Mouse (Mus musculus) T-cell, adult 66 days (primary cell): Measurements from ENCODE around the gene Shtn1. TPM values are rescaled to one million over a fixed set of nuclear protein-coding genes. Genes with fewer than 3 reads are reported as not detected.

Experiments
- total RNA-seq, 2 experiments: library from RNA; stranded (reverse); gene quantifications; 3 replicates in 1 of 2; 4 replicates in 1 of 2; pipeline ENCODE4 v1.2.4; 2023

Gene Shtn1
- under 1 TPM in 1 of 2 experiments, not detected in 1; 0.50 TPM for total RNA-seq

GRCm38 (mm10) chr19:59075472-59076101, at the start of gene Shtn1:
Gene Shtn1 (minus strand): TSS chr19:59076100.

DNA sequence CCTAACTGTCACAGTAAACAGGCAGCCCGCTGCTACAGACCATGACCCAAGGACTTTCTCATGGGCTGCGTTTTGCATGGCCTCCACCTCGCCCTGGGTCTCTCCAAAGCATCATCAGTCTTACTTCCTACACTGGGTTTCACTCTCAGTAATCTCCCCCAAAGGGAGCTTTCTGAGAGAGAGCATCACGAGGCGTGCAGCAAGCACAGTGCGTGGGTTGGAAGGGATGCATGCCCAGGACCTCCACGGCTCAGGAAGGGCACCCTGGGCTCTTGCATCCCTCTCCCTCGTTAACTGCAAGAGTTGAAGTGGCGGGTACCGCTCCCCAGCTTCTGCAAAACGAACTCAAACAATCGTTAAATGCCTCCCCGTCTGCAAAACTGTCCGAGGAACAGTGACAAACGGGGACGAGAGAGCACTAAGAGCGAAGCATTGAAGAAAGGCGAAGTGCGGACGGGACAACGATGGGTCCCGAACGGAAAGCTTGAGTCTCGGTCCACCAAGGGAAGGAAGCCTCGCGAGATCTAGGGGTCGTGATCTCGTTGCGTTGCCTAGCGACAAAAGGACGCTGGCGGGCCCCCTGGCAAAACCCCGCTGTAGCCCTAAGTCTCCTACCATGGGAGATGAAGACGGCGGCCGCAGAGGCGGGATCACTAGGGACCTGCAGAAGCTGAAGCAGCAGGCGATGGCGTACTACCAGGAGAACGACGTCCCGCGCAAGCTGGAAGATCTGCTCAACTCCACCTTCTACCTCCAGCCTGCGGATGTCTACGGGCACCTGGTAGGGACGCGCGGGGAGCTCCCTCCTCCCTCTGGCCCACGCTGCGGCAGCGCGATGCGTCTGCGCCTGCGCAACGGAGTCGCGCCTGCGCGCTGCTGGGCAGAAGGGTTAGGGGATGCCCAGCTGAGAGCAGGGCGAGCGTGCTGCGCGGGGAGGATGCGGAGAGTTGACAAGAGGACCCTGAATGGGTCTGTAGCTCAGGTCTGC, 132.8 kb downstream of the Shtn1 start, which contains the start of the genes Eno4 and Hspa12a:
TSS of gene Eno4 (plus strand) at position 585 of the 988 bp plus-strand sequence.
TSS of gene Hspa12a (minus strand) at position 814 of the 988 bp plus-strand sequence.

Other genes starting within 250 kb of the Shtn1 start
- not detected for gene Eno4, start 132.7 kb downstream of the Shtn1 start, total RNA-seq
- gene Hspa12a, start 132.4 kb downstream of the Shtn1 start, total RNA-seq: 1 to 10 TPM; 1.5 to 1.8 TPM
- not detected for gene Vax1, start 94.0 kb upstream of the Shtn1 start, total RNA-seq
- gene Kcnk18, start 143.1 kb upstream of the Shtn1 start, total RNA-seq: not detected
- under 1 TPM; 0.68 to 0.99 TPM for gene Slc18a2, start 184.8 kb upstream of the Shtn1 start, total RNA-seq
- 1,000 to 10,000 TPM; 1,486 to 1,738 TPM for gene Rps12-ps3, start 246.2 kb upstream of the Shtn1 start, total RNA-seq